Mouse (Mus musculus) embryonic fibroblast, embryonic 13.5 days (primary cell): ENCODE measurements around the gene Fam131c.

ENCODE experiments used
- CTCF ChIP-seq: IDR thresholded peaks from 2 replicates; pipeline ENCODE4 v1.5.1; 2011; ENCODE audit warnings: mild to moderate bottlenecking, control low read depth, low read length, moderate library complexity, borderline replicate concordance; ENCODE audit not compliant: insufficient read depth
- POLR2A ChIP-seq: IDR thresholded peaks from 2 replicates; pipeline ENCODE4 v1.6.1; 2011; ENCODE audit warnings: low read depth, mild to moderate bottlenecking, control low read depth, low read length, moderate library complexity

GRCm38 (mm10) chr4:141389366-141390150, 21.5 kb downstream of the Fam131c start:
- TF ChIP-seq CTCF (no peak), POLR2A (no peak)
